Mouse (Mus musculus): ENCODE data around the gene Dicer1. TPM values are rescaled to one million over a fixed set of nuclear protein-coding genes. Genes with fewer than 3 reads are reported as not detected.

The Dicer1 gene
- polyA plus RNA-seq (2015; fragmentation: Nextera tagmentation; extraction: Ambion mirVana), result 48.2 and 53.0 TPM in 2 replicates

DNA sequence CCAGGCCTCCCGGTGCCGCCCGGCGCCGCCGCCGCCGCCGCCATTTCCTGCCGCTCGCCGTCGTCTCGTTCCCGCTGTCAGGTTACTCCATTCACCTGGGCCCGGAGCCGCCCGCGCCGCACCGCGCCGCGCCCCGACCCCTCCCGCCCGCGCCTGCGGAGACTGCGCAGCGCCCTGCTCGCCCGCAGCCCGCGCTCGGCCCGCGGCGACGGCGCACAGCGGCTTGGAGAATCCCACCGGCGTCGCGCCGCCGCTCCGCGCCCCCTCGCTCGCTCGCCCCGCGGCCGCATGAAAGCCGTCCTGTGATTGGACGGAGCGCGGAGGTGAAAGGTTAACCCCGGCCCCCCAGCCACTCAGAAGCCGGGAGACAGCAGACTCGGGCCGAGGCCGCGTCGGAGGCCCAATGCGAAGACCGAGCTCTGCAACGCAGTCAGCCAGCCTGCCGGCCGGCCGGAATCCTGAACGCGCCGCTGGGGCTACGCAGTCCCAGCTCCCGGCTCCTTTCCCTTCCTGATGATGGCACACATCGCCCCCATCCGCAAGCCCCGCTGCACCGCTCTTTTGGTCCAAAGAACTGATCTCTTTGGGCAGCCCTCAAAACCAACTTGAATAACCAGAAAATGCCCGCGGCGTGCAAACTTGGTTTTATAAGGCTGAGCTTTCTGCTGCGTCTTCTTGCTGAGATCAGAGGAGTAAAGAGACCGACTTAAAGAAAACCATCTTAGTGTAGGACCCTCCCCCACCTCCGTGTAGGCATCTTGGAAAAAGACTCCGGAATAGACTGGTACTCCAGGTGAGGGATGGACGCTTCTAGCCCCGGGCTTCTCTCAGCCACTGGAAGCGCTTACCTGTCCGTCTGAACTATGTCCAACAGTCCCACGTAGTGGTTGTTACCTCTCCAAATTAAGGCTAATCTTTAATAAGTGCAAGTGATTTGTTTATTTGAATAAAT is at the start of gene Dicer1:
Gene Dicer1 (minus strand): TSS at position 139 of the 952 bp plus-strand sequence.
- WGBS, result under 1% methylated on average over 87 of the region's 94 CpGs
- Histone ChIP-seq H3K4me3 (peak within 1 kb of the TSS; percentile 83), H3K9me3 (no peaks in the 10 kb centered on the region), H3K4me2 (peak within 1 kb of the TSS; percentile 95), H3K9ac (peak within 1 kb of the TSS; percentile 96), H3K27me3 (no peaks in the 10 kb centered on the region), H3K27ac (replicated peaks) (peak within 1 kb of the TSS; percentile 92), H3K36me3 (peaks cover 3% of the 10 kb centered on the region; the same call in 1 of the 2 replicates), H3K4me1 (replicated peaks) (peaks cover 48% of the 10 kb centered on the region)
- ATAC-seq (ENCODE audit: low read depth), result peak; percentile 97

DNA sequence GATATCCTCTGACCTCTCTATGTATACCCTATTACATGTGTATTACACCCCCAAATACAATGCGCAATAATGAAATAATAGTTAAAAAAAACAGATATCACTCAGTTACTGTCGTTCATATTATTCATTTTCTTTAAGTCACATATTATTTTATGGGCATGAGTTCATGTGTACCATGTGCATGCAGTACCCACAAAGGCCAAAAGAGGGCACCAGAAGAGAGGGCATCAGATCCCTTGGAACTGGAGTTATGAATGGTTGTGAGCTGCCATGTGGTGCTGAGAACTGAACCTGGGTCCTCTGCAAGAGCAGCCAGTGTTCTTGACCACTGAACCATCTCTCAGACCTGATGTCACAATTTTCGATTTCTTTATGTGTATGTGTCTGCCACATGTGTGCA is 47.6 kb upstream of the Dicer1 start:
- 96% methylated on average over 3 of the region's 3 CpGs for WGBS
- no peak overlapping the region for H3K27ac ChIP-seq (replicated peaks)

DNA sequence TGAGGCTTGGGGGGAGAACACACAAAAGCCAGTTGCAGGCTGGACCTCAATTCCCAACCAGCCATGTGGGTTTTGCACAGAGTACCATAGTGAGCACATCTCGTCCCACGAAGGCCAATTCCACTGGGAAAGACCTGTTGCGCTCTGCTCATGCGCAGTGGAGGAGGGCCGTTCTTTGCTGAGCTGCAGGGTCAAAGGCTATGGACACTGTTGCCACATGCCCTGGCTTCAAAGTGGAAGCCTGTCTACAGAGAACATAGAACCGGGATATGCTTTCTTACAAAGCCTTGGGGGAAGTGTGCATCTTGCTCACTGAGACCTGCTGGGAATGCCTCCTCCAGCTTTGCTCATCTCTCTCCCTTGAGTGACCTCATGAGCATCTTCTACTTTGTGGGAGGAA is 46.2 kb upstream of the Dicer1 start:
- H3K27ac ChIP-seq (replicated peaks), result no peak overlapping the region
- no peak overlapping the region for H3K4me2 ChIP-seq
- H3K27me3 ChIP-seq, result no peaks in the 10 kb centered on the region
- H3K36me3 ChIP-seq, result peaks cover 24% of the 10 kb centered on the region
- no peak overlapping the region for H3K9ac ChIP-seq
- WGBS, result 90% methylated on average over 6 of the region's 6 CpGs
- ATAC-seq (ENCODE audit: low read depth), result no peak
- H3K4me3 ChIP-seq, result no peak overlapping the region
- peaks cover 17% of the 10 kb centered on the region for H3K4me1 ChIP-seq (replicated peaks)
- H3K9me3 ChIP-seq, result peaks cover 20% of the 10 kb centered on the region

More for the DNA sequence above, 47.6 kb upstream of the Dicer1 start:
- H3K4me1 ChIP-seq (replicated peaks), result peaks cover 20% of the 10 kb centered on the region
- peaks cover 24% of the 10 kb centered on the region for H3K36me3 ChIP-seq
- no peak overlapping the region for H3K4me2 ChIP-seq
- H3K9me3 ChIP-seq, result peaks cover 20% of the 10 kb centered on the region
- H3K27me3 ChIP-seq, result no peaks in the 10 kb centered on the region
- H3K4me3 ChIP-seq, result no peak overlapping the region
- H3K9ac ChIP-seq, result no peak overlapping the region
- ATAC-seq (ENCODE audit: low read depth), result no peak

DNA sequence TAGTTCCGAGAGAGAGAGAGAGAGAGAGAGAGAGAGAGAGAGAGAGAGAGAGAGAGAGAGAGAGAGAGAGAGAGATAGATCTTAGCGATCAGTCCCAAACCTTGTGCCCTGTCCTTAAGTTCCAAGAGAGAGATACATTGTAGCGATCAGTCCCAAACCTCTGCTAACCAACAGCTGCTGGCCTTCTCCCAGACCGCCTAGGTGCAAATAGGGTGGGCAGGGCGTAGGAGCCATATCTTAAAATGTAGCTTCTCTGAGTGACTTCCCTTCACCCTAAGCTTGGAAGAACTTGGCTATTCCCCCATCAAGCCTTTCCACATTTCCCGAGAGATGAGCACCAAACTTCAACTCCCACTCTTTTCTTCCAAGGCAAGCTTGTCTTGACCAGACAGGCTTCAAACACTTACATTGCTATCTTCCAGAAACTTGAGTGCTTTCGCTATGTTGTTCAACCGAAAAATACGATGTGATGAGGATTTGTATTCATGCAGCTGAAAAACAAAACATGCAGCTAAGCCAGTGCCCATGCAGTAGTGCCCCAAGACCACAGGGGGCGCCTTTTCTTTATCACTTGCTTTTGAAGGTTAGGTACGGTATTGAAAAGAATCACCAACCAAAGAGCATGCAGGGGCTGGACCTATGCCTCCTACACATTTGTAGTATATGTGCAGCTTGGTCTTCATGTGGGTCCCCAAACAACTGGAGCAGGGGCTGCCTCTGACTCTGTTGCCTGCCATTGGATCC is 45.1 kb upstream of the Dicer1 start:
- Histone ChIP-seq H3K9me3 (peaks cover 20% of the 10 kb centered on the region), H3K4me3 (no peak overlapping the region), H3K27ac (replicated peaks) (no peak overlapping the region), H3K4me1 (replicated peaks) (peaks cover 6% of the 10 kb centered on the region), H3K9ac (no peak overlapping the region), H3K27me3 (no peaks in the 10 kb centered on the region), H3K36me3 (peaks cover 24% of the 10 kb centered on the region), H3K4me2 (no peak overlapping the region)
- ATAC-seq (ENCODE audit: low read depth), result no peak
- WGBS, result 91% methylated on average over 11 of the region's 11 CpGs

DNA sequence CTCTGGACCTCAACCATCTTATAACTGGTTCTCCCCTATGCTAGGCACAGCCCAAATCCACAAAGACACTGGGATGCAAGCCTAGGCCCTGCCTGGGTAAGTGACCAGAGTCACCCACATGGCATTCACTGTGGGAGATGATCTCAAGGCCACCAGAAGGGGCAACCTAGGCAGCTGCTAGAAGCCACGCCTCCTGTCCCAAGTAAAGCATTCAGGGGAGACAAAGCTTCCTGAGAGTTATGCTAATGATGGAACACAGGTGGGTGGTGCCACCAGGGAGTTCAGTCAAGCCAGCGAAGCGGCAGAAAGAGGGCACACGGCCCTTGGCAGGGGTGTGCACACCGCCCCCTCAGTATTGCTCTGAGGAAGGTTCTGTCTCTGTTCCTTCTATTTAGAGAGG is 43.2 kb upstream of the Dicer1 start:
- no peak for ATAC-seq (ENCODE audit: low read depth)
- no peak overlapping the region for H3K4me3 ChIP-seq
- 44% methylated on average over 5 of the region's 5 CpGs for WGBS

DNA sequence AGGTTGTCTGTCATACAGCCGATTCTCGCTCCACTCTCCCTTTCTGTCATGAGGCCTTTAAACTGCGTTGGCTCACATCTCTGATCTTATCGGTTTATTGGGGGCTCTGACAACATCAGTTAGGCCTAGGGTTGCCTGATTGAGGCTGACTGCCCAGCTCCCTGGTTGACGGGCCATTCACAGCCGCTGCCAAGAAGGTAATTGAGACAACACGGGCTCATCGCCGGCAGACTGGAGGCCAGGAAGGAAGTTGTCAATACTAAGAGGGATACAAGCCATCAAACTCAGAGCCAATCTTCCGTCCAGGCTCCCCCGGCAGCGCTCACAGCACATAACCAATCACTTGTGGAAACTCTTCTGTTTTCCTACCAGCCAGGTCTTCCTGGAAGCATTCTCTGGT is 41.7 kb upstream of the Dicer1 start:
- Histone ChIP-seq H3K4me2 (no peak overlapping the region), H3K9me3 (peaks cover 8% of the 10 kb centered on the region), H3K4me1 (replicated peaks) (no peaks in the 10 kb centered on the region), H3K27ac (replicated peaks) (no peak overlapping the region), H3K4me3 (no peak overlapping the region), H3K9ac (no peak overlapping the region), H3K27me3 (no peaks in the 10 kb centered on the region), H3K36me3 (peaks cover 9% of the 10 kb centered on the region; the same call in 1 of the 2 replicates)
- no peak for ATAC-seq (ENCODE audit: low read depth)
- WGBS, result 50% methylated on average over 12 of the region's 12 CpGs

More for the DNA sequence above, 43.2 kb upstream of the Dicer1 start:
- Histone ChIP-seq H3K9ac (no peak overlapping the region), H3K4me1 (replicated peaks) (no peaks in the 10 kb centered on the region), H3K36me3 (peaks cover 23% of the 10 kb centered on the region), H3K9me3 (peaks cover 20% of the 10 kb centered on the region), H3K4me2 (no peak overlapping the region), H3K27me3 (no peaks in the 10 kb centered on the region), H3K27ac (replicated peaks) (no peak overlapping the region)

DNA sequence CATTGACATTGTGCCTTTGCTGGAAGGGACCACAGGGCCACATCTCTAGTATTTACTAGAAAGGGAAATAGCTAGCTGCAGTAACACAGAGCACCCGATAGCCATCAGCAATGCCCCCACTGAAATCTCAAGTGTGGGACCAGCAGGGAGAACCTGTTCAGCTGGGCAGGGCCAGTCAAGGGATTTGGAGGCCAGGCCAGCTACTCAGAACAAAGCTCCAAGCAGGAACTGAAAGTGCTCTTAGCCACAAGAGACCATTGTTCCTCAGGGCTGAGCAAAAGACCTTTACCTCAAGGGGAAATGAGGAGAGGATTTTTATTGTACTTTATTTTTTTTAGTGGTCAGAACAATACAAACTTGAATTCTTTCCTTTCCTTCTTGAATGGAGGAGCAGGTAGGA is 25.9 kb upstream of the Dicer1 start:
- H3K4me1 ChIP-seq (replicated peaks), result no peaks in the 10 kb centered on the region
- H3K36me3 ChIP-seq, result peaks cover 18% of the 10 kb centered on the region
- no peak overlapping the region for H3K4me3 ChIP-seq
- no peaks in the 10 kb centered on the region for H3K27me3 ChIP-seq
- ATAC-seq (ENCODE audit: low read depth), result no peak
- H3K9me3 ChIP-seq, result no peaks in the 10 kb centered on the region
- H3K4me2 ChIP-seq, result no peak overlapping the region
- no peak overlapping the region for H3K27ac ChIP-seq (replicated peaks)
- no peak overlapping the region for H3K9ac ChIP-seq
- 87% methylated on average over 1 of the region's 1 CpGs for WGBS

DNA sequence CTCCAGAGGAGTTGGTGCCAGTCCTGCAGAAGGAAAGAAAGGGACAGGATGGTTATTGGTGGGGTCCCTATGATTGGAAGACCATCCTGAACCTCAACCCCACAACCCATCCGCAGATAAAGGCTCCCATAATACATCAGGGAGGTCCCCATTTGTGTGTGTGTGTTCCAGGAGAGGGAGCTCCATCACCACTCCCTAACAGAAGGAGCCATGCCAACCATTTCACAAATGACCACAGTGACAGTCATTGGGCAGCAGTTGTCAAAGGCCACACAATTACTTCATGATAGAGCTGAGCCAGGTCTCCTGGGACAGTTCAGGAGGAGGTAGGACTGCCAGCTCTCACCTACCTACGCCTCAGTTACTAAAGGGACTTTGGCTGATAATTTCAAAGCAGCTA is 20.2 kb upstream of the Dicer1 start:
- Histone ChIP-seq H3K4me2 (no peak overlapping the region), H3K36me3 (no peaks in the 10 kb centered on the region), H3K4me3 (no peak overlapping the region), H3K9ac (no peak overlapping the region), H3K27me3 (no peaks in the 10 kb centered on the region), H3K27ac (replicated peaks) (no peak overlapping the region), H3K9me3 (no peaks in the 10 kb centered on the region), H3K4me1 (replicated peaks) (peaks cover 11% of the 10 kb centered on the region)
- WGBS, result 83% methylated on average over 2 of the region's 2 CpGs
- no peak; the same call in 1 of the 2 replicates for ATAC-seq (ENCODE audit: low read depth)

DNA sequence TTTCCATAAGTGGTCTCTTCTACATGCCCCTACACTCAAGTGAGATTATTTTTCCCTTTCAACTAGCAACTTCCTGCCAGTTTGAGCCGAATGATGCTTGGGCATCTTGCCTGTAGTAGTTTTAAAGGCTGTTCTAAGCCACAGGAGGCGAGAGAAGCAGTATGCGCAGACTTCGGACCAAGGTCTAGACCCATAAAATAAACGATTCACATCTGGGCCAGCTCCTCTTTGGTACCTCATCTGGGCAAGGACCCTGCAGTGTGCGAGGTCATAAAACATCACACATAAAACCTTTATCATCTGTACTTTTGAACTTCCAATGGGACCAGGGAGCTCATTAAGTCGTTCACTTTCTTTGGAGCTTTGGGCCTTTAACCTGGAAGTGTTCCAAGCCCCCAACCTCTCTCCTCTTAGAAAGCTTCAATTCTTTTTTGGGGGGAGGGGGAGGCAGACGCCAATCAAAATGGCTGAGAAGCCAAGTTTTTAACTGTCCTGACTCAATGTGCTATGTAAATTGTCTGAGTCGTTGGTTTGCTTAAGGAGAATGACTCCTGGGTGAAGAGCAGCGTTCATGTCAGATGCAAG is 17.5 kb upstream of the Dicer1 start:
- H3K9me3 ChIP-seq, result no peaks in the 10 kb centered on the region
- H3K4me3 ChIP-seq, result no peak overlapping the region
- ATAC-seq (ENCODE audit: low read depth), result no peak
- H3K4me1 ChIP-seq (replicated peaks), result peaks cover 11% of the 10 kb centered on the region
- WGBS, result 30% methylated on average over 10 of the region's 10 CpGs
- H3K9ac ChIP-seq, result no peak overlapping the region
- no peak overlapping the region for H3K27ac ChIP-seq (replicated peaks)
- no peaks in the 10 kb centered on the region for H3K36me3 ChIP-seq
- no peaks in the 10 kb centered on the region for H3K27me3 ChIP-seq
- no peak overlapping the region for H3K4me2 ChIP-seq

DNA sequence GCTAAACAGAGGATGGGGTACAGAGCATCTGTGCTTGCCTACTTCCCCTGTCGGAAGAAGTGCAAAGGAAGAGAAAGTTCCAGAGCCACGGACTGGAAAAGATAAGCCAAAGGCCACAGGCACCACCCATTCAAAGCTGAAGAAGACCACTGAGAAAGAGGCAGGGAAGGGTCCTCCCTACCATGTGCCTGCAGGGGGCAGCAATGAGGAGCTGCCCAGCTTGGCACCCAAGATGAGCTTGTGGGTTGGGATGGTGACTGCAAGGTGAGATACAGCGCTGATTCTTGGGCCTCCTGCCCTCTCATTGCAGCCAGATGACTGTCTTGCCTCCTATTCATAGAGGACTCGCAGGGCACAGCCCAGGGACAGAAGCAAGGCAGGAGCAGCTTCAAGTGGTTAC is 15.4 kb upstream of the Dicer1 start:
- Histone ChIP-seq H3K9ac (no peak overlapping the region), H3K4me2 (no peak overlapping the region), H3K36me3 (no peaks in the 10 kb centered on the region), H3K4me3 (no peak overlapping the region), H3K9me3 (no peaks in the 10 kb centered on the region), H3K4me1 (replicated peaks) (peaks cover 16% of the 10 kb centered on the region), H3K27ac (replicated peaks) (no peak overlapping the region), H3K27me3 (no peaks in the 10 kb centered on the region)
- no peak for ATAC-seq (ENCODE audit: low read depth)
- WGBS, result 84% methylated on average over 4 of the region's 4 CpGs

DNA sequence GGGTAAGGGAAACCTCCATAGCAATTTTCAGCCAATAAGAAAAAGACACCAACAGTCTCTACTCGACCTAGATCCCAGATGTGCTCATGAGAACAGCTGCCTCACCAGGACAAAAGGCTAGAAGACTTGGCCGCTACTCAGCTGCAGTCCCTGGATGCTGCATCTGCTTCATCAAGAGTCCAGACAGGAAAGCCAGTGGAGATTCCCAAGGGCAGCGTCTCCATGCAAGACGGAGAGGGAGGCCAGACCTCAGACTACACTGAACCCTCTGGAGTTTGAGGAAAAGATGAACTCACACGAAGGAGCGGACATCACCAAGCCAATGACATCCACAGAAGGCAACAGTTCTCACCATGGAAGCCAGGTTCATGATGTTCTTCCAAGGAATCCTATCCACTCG is 14.0 kb upstream of the Dicer1 start:
- Histone ChIP-seq H3K4me2 (no peak overlapping the region), H3K36me3 (no peaks in the 10 kb centered on the region), H3K27ac (replicated peaks) (no peak overlapping the region), H3K4me1 (replicated peaks) (peaks cover 16% of the 10 kb centered on the region), H3K9ac (no peak overlapping the region), H3K9me3 (no peaks in the 10 kb centered on the region), H3K4me3 (no peak overlapping the region), H3K27me3 (no peaks in the 10 kb centered on the region)
- ATAC-seq (ENCODE audit: low read depth), result no peak
- WGBS, result 90% methylated on average over 7 of the region's 7 CpGs

DNA sequence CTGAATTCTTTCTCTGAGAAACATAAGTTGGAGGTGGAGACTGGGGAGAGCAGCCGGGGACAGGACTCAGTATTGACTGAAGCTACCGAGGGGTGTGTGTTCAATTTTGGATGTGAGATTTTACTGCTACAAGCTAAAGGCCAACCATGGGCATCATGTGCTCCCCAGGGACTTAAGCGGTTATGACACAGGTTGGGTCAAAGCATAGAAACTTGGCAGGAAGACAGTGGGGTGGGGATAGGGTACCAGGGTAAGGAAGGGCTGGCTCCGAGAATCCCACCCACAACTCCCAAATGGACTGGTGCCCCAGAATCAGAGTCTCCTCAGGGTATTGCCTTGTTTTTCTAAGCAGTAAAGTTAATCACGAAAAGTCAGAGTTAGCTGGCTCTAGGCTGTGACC is 13.4 kb upstream of the Dicer1 start:
- 90% methylated on average over 5 of the region's 5 CpGs for WGBS
- H3K27me3 ChIP-seq, result no peaks in the 10 kb centered on the region
- H3K9me3 ChIP-seq, result no peaks in the 10 kb centered on the region
- H3K4me3 ChIP-seq, result no peak overlapping the region
- no peak overlapping the region for H3K27ac ChIP-seq (replicated peaks)
- ATAC-seq (ENCODE audit: low read depth), result no peak
- H3K36me3 ChIP-seq, result no peaks in the 10 kb centered on the region
- H3K4me2 ChIP-seq, result no peak overlapping the region
- peaks cover 16% of the 10 kb centered on the region for H3K4me1 ChIP-seq (replicated peaks)
- no peak overlapping the region for H3K9ac ChIP-seq
